Mouse (Mus musculus) right cerebral cortex, postnatal 25 days (tissue): ENCODE measurements at regions not wholly inside any gene's neighbourhood (a gene's known extent, or its start where the extent isn't known, plus 50 kb on each side); places are given as distances from the start of the nearest gene placed in this dataset.
A peak's percentile ranks its signal among the peaks of the same experiment; 100 is the strongest.

Experiments
- DNase-seq: peaks from one replicate; pipeline ENCODE4 v3.0.0; 2022

DNA sequence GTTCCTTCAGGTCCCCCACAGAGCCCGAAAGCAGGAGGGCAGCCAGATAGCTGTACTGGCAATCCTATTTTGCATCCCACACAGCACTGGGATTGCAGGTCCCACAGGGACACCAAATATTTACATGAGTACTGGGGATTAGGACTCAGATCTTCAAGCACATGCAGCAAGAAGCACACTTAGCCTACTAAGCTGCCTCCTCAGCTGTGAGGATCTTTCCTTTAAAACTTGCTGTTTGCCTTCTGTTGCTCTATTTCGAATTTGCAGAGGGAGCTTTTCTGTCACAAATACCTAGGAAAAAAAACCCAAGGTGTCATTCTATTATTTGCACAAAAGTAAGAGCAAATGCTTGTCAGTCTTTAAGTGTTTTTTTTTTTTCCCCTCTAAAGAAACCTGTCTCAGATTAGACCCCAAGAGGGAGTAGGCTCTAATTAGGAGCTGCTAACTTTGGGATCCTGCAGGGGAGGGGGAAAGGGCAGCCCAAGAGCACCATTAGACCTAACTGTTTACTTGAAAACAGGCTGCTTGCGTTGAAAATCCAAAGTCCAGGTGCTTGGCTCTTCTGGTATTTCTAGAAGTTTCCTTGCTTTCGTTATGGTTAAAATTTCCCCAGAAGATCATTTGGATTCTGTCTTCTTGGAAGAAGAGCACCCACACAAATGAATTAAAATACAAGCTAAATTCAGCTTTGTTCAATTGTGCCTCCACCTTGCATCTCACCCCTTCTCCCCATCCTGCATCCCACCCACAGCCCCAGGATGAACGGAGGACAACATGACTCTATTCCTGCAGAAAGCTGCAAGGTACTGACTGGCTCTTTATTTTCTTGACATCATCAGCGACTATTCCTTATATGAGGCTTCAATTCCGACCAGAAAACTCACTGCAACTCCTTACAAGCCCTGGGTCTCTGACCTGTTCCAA, 215.5 kb downstream of the Kcnj2 start:
- DNase-seq, result no peak

DNA sequence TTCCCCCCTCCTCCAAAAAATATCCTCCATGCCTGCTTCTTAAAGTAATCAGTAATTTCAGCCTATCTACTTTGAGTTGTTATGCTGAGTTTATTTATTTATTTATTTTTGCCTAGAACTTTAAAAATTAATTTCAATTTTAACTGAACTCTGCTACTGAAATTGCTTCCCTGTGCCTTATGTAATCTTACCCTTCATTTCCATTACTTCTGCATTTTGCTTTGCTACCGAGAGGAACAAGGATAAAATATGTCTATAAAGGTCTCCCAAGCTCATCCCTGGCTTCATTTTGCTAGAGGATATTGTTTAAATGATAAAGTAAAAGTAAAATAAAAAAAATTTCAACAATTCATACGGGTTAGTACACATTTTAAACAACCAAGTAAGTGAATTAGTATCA, 216.3 kb downstream of the Kcnj2 start:
- no peak for DNase-seq

DNA sequence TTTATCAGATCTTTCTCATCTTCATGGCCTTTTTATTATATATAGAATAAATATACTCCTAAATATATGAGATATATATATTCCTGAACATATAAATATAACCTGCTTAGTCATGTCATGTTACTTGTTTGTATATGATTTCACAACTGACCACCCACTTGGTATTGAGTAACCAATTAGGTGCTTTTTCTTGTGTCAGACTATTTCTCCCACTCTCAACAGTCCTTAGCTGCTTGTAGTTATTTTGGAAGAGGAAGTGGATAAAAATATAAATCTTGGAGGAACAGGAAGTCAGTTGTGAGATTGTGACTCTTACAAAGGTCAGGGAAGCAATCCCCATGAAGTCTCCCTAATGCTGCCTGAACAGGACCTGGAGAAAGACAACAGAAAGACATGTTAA, 224.6 kb downstream of the Kcnj2 start:
- DNase-seq, result no peak

DNA sequence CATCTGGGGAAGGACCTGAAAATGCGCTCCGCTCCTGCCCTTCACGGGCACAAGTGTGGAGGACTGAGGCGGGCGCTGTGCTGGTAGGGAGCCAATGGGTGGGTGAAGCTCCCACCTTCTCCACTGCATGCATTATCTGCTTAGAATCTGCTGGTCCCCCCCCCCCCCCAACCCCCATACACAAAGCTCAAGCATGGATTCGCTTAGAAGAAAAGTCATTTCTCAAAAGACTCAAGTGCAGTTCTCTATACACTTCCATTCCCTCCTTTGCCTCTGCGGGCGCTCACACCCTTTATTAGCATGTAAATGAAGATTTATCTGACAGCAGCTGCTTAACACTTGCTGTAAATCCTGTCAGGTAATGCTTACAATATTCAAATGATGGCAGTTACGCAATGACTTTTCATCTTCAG, 230.4 kb downstream of the Kcnj2 start:
- no peak for DNase-seq

DNA sequence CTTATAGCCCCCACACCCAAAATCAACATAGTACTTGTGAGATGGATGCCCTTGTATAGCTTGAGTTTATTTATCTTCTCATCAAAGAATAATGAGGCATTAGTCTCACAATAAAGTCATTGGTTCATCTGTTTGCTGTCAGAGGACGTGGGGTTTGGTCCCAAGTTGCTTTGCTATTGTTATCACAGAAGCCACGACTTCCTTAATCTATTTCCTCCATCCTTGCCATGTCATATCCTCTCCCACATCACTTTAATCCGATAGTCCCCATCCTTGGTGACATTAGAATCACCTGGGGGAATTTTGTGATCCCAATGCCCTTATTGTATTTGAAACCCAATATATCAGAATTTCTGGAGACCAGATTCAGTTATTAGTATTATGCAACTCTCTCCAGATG, 246.8 kb downstream of the Kcnj2 start:
- DNase-seq, result no peak

DNA sequence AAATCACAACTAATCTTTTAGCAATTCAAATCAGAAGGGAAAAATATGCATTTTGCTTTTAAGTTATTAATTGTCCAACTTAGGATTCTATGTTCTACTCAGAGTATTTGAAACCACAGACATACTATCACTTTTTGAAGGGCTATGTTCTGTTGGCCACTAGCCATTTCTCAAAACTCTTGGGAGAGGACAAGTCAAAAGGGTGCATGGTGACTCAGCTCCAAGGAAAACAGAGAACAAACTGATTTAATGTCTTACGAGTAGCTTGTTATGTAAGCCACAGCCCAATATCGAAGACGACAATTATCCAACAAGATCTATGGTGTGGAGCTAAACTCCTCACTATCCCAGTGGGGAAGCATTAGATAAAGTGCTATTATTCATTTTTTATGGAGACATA, 247.6 kb downstream of the Kcnj2 start:
- DNase-seq, result no peak

DNA sequence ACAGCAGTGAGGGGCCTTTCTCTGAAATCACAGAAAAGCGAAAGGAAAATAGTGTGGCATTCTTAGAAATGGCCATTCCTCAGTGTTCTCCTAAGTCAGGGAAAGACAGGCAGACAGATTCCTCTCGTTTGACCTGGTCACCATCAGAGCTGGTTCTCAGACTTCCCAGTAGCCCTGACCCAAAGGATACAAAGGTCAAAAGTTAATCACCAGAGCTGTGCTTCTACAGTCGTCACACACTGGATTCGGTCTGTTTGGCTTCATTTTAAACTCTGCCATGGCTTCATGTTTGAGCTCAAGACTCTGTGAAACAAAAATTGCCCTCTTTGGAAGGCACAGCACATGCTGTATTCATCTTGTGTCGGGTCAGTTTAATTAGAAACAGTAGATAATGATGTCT, 255.6 kb downstream of the Kcnj2 start:
- DNase-seq, result no peak

DNA sequence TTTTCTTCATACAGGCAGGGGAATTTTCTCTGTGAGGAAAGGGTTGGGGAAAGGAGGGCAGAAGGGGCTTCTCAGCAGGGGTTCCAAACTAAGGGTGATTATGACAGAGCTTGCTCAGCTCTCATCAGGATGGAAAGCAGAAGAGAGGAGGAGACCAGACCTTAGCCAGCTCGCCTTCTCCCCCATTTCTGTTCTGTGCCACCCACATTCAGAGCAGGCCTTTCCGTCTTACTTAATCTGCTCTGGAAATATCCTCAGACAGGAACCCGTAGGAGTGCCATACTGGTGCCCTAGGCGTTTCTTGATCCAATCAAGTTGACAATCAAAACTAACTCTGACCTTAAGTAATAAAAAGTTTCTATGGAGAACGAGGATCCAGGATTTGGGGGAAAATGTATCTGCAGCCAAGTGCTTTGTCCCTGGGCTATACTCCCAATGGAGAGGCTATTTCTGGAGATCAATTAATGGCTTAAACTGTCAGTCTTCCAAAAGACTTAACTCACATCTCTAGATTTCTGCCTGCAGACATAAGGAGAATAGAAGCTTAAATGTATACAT, 258.6 kb downstream of the Kcnj2 start:
- DNase-seq, result no peak

DNA sequence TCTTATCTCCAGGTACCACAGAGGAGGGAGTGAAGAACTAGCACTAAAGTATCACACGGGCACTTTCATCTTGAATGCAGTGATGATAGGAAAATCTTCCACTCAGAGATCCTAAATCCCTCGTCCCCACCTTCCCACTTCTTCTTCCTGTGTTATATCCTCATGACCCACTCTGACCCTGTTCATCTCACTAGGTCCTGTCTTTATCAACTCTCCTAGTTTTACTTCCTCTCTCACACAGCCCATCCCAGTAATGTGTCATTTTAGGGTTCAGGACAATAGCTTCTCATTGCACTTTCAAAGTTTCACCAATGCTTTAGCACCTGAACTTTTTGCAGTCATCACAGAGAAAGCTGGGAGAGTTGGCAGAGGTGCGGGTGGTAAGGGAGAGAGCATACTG, 261.0 kb downstream of the Kcnj2 start:
- no peak for DNase-seq

DNA sequence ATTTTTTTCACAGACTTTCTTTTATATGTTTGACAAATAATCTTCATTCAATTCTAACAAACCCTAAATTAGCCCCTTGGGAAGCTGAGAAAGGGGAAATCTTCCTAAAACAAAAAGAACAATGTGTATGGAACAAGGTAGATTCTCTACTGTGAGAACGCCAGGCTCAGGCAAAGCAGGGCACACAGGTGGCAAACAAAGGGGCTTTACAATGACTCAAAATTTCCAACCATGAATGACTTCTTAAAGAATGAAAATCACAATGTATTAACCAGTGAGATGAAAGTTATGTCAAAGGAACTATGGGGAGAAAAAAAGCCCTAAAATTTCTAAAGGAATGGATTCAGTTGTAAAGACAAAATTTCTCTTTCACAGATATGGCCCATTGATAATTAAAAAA, 262.3 kb downstream of the Kcnj2 start:
- no peak for DNase-seq

DNA sequence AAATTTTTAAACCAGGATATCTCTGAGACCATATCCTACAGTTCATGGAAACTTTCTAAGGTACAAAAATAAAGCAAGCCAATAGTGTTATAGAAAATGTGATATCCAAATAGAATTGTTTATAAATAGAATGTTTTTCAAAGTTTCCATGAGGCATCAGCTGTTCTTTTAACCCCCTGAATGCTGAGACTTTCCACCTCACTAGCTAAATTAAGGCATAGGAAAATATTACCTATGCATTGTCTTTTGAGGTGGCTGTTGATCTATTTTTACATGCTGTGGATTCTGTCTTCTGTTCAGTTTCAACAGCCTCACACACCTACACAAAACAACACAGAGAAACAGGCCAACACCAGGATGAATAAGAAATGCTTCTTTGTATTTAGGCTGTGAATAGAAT, 265.6 kb downstream of the Kcnj2 start:
- DNase-seq, result no peak

DNA sequence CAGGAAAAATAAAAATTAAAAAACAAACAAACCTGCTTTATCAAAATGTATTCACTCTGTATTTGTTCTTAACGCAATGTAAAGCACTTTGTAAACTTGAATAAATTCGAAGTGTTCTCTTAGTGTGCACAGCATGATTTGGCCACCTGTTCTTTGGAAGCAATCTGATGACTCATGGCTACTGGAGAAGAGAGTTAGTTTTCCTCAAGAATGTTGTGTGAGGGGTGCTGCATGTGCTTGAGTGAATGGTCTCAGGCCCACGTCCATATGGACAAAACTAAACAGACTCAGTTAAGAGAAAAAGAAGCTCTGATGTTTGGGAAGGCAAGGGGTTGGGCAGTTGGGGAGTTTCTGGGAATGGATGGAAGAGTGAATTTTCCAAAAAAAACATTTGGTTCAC, 267.1 kb downstream of the Kcnj2 start:
- DNase-seq, result peak; percentile 8

DNA sequence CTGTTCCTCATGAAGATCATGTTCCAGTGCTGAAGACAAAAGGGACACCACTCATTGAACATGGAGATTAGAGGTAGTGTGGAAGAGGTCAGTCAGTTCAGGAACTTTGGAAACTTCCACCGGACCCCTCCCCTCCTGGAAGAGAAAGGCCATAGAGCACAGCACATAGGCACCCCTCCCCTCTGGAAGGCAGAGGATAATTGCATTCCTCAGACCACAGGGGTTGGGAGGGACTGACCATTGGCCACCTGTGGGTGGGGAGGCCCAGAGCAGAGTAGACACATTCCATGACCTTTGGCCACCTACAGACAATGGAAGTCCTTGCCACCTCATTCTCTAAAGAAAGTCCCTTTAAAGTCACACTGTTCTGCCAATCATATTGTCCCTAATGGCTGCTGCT, 281.6 kb downstream of the Kcnj2 start:
- DNase-seq, result no peak

DNA sequence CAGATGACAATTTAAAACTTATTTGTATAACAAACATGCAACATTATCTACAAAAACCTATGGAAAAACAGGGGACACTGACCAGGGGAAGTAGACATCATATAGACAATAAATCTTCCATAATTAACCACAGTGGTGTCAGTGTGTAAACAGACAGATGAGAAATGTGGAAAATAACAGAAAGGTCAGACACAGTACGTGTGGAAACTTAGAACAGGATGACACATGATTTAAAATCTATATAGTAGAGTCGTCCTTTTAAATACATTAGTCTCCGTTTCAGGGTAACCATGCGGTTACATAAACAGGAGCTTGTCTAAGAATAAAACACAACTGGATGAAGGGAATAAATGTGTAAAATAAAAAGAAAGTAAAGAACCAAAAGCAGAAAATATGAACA, 284.1 kb downstream of the Kcnj2 start:
- DNase-seq, result no peak

DNA sequence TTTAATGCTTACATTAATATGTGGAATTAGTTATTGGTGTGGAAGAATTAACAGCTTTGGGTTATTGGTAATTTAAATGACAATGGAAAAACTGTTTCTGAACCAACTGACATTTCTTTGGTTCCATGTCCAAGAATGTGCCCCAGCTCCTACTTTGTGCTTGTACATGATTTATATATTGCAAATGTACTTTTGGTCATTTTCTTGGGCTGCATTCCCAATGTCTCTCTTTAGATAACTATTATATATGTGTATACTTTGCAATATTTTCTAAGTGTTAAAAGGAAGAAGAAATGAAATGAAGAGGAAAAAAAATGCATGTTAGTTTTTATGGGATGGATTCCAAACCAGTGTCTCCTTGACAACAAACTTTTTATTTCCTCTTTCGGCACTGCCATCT, 297.4 kb downstream of the Kcnj2 start:
- no peak for DNase-seq

DNA sequence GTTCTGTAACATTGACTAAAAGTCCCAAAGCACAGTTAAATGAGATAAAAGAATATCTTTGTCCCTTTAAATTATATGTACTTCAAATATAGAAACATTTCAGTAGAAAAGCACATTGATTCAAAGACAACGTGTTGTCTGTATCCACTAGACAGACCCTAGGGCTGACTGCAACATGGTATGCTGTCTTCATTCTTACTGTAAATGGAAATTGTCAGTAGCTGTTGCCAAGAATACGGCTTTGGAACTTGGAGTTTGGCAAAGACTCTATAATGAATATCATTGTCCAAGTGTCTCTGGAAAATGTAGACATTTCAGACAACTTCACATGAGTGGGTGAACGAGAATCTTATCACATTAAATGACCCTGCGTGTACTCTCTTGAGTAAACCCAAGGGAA, 311.2 kb downstream of the Kcnj2 start:
- DNase-seq, result no peak

DNA sequence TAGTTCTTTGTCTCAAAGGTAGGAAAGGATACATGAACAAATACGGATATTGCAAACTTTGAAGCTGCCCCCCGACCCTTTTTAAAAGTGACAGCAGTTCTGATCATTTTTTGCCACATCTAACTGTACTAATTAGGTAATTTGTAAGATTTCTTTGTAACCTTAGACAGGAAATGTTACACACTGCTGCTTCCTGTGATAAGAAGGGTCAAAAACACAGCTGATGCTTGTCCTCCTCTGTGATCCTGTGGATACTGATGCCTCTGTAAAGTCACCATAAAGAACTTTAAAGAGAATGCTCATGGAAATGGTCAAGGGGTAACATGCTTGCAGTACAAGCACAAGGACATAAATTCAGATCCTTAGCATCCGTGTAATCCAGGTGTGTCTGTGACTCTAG, 313.9 kb downstream of the Kcnj2 start:
- no peak for DNase-seq

DNA sequence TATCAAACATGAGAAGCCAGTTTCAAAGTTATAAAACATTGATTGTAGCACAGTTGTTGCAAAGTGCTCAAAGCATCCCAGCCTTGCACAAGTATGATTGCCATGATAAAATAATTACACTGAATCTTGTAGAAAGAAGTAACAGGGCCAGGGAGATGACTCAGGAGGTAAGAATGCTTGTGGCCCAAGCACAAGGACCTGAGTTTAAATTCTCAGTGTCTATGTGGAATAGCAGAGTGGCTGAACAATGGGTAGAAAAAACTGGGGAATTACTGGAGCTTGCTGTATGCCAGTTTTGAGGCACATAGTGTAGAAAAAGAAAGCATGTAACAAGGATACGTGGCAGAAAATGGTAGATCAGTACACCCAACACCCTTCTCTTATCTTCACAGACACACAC, 332.7 kb downstream of the Kcnj2 start:
- DNase-seq, result no peak

DNA sequence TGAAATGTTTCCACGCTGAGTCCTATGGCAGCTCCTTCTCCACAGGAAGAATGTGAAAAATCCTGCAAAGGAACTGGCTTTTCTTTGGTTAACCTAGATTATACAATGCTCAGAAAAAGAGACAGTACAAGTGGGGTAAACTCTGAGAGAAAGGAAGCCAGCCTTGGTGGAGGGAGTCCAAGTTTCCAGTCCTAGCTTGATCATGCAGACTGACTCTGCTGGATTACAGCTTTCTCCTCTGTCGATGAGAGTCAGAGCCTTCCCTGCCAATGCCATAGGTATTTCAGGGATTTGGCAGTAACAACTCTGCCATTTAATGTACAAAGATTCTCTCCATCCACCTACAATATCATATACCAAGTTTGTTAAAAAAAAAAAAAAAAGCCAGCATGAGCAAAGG, 343.3 kb downstream of the Kcnj2 start:
- DNase-seq, result no peak

DNA sequence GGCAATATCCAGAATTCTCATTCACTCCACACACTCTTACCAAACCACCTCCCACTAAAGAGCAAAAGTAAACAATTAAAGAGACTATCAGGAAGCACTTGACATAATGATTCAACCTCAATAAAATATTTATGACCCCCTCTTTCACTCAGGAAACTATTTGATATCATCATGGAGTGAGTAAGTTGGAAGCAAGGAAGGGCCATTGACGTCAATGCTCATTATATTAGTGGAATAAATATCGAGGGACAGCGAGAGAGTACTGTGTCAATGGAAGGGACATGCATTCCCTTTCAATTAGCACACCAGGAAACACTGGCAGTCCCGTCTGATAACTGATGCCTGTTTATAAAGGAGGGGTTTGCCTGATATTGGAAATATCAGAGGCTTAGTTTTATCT, 358.9 kb downstream of the Kcnj2 start:
- no peak for DNase-seq

DNA sequence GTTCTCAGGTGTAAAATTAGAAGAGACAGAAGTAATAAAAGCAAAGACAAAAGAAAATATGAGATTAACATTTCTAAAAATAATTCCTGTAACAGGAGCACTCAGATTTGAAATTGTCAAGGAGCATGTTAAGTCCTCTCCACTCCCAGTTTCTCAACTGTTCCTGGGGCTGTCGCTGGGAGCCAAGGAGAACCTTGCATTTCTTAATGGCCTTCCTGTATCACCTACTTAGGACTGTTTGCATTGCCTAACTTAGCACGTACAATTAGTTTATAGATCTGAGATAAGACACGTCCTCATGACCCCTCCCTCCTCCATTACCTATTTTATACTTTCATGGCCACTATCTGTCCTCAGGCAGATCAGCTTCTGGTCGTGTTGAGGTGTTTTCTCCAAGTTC, 360.8 kb downstream of the Kcnj2 start:
- DNase-seq, result no peak

DNA sequence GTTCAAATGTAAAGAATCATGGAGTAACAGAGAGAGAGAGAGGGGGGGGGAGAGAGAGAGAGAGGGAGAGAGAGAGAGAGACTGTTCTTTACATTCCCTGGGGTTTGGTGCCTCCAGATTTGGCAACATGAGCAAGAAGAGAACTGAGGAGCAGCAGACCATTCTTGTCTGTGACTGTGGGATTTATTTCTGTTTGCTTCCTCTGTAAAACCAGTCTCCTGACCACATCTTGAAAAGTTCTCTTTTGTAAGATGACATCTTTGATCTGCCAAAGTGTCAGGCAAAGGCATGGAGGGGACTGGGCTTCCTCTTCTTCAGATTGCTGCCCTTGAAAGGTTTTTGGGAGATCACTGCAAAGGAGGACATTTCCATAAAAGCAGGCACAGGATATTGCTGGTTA, 376.3 kb downstream of the Kcnj2 start:
- DNase-seq, result no peak

DNA sequence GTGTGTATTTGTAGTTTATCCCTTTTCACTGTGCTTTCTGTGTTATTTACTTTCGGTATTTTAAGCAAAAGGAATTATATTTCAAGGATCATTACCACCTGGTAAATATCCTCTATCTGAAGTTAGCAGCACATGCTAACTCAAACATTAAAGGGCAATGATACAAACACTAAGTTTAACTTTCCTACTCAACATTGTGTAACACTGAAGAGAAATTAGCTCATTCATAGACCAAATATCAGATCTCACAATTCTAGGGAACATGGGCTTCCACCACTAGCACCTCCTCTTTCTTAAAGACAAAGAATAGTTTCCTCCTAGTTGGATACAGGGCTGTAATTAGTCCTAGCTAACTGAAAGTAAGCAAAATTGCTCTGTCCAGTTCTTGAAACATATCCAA, 377.4 kb downstream of the Kcnj2 start:
- no peak for DNase-seq

DNA sequence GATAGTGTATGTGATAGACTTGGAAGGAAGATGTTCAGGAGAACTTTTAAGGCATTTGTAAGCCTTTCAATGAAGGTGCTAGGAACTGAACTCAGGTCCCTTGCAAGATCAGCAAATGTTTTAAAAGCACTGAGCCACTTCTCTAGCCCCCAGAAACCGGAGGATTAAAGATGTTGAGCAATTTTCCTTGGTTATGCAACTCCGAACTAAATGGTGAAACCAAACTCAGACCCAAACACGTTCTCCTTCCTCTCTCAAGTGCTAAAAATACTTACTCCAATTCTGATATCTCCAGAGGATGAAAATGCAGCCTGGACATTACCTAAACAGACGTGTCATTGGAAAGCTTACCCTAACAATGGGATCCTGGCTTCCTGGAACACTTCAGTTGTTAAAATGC, 378.8 kb downstream of the Kcnj2 start:
- no peak for DNase-seq

DNA sequence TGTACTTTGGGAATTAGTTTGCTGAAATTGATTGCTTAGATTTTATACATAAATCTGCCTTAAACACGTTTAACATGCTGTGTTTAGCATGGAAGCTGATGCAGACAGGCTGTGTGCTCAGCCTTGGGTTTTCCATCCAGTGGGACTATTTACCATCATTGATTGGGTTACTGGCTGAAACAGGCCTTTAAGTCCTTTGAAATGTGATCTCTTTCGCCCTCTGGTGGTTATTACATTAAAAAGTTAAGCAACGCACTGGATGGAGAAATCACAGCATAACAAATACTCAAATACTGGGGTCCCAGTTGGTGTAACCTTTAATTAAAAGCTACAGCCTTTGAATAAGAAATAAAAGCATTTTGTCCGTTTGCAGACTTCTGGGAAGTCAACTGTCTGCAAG, 379.8 kb downstream of the Kcnj2 start:
- DNase-seq, result no peak
